Mouse (Mus musculus) lung, embryonic 15.5 days (tissue): ENCODE results near the gene 2210016L21Rik. TPM values are rescaled to one million over a fixed set of nuclear protein-coding genes. Genes with fewer than 3 reads are reported as not detected.

Experiments
- ATAC-seq: fragments of 200-750 bp; cut with Nextera tagmentation; 2 replicates; pipeline ENCODE4 v1.8.0; 2017; ENCODE audit warnings: moderate number of reproducible peaks, borderline replicate concordance; ENCODE audit not compliant: low FRiP score, low TSS enrichment; ENCODE audit errors: extremely low read depth
- H3K27ac ChIP-seq: fragments of 300-500 bp; sonication (generic); 2 replicates; pipeline ENCODE4 v1.5.1; 2015; ENCODE audit warnings: moderate library complexity, mild to moderate bottlenecking, inconsistent platforms
- H3K27me3 ChIP-seq: fragments of 300-500 bp; sonication (generic); 2 replicates; pipeline ENCODE4 v1.6.1; 2015; ENCODE audit warnings: inconsistent platforms
- H3K36me3 ChIP-seq: fragments of 300-500 bp; sonication (generic); 2 replicates; pipeline ENCODE4 v1.6.1; 2015; ENCODE audit warnings: inconsistent platforms
- H3K4me1 ChIP-seq: fragments of 300-500 bp; sonication (generic); 2 replicates; pipeline ENCODE4 v1.6.1; 2015; ENCODE audit warnings: inconsistent platforms
- H3K4me2 ChIP-seq: fragments of 300-500 bp; sonication (generic); 2 replicates; pipeline ENCODE4 v1.6.1; 2015; ENCODE audit warnings: inconsistent platforms, mild to moderate bottlenecking, moderate library complexity
- H3K4me3 ChIP-seq: fragments of 300-500 bp; sonication (generic); 2 replicates; pipeline ENCODE4 v1.5.1; 2015; ENCODE audit warnings: mild to moderate bottlenecking, inconsistent platforms
- H3K9ac ChIP-seq: fragments of 300-500 bp; sonication (generic); 2 replicates; pipeline ENCODE4 v1.6.1; 2015; ENCODE audit warnings: inconsistent platforms
- H3K9me3 ChIP-seq: fragments of 300-500 bp; sonication (generic); 2 replicates; pipeline ENCODE4 v1.6.1; 2016; ENCODE audit warnings: inconsistent platforms
- WGBS: fragments of 180-500 bp; shearing (Covaris S2); methylation state at CpG from one replicate; pipeline ENCODE4 v1.1.7; 2015; 5-methylcytosine and 5-hydroxymethylcytosine counted together
- polyA plus RNA-seq: library from polyadenylated mRNA; unstranded; fragments of >200 nt; fragmentation: Nextera tagmentation; extraction: Ambion mirVana; gene quantifications from 2 replicates; pipeline ENCODE4 v1.2.1, GENCODE M21; 2015

Gene 2210016L21Rik
- 47.1 and 49.3 TPM in 2 replicates for polyA plus RNA-seq

GRCm38 (mm10) chr5:114942074-114942765, at the start of gene 2210016L21Rik:
Gene 2210016L21Rik, plus strand, starts transcription at chr5:114942158.
- peaks cover 14% of the 10 kb centered on the region for H3K36me3 ChIP-seq
- under 1% methylated on average over 39 of the region's 39 CpGs for WGBS
- peaks cover 6% of the 10 kb centered on the region for H3K4me1 ChIP-seq
- H3K9me3 ChIP-seq, result no peaks in the 10 kb centered on the region
- ATAC-seq, result peak; percentile 89
- peak within 1 kb of the TSS; percentile 85 for H3K27ac ChIP-seq
- H3K4me2 ChIP-seq, result peak within 1 kb of the TSS; percentile 77
- peak within 1 kb of the TSS; percentile 95 for H3K9ac ChIP-seq
- no peaks in the 10 kb centered on the region for H3K27me3 ChIP-seq
- peak within 1 kb of the TSS; percentile 94 for H3K4me3 ChIP-seq

GRCm38 (mm10) chr5:114895542-114895941, 46.4 kb upstream of the 2210016L21Rik start:
- Histone ChIP-seq H3K27me3 (no peaks in the 10 kb centered on the region), H3K9ac (no peak overlapping the region), H3K36me3 (no peaks in the 10 kb centered on the region), H3K4me3 (no peak overlapping the region), H3K4me1 (peaks cover 13% of the 10 kb centered on the region; the same call in 1 of the 2 replicates), H3K27ac (no peak overlapping the region), H3K4me2 (no peak overlapping the region), H3K9me3 (no peaks in the 10 kb centered on the region)
- 70% methylated on average over 4 of the region's 4 CpGs for whole genome bisulfite sequencing
- no peak for ATAC-seq

DNA sequence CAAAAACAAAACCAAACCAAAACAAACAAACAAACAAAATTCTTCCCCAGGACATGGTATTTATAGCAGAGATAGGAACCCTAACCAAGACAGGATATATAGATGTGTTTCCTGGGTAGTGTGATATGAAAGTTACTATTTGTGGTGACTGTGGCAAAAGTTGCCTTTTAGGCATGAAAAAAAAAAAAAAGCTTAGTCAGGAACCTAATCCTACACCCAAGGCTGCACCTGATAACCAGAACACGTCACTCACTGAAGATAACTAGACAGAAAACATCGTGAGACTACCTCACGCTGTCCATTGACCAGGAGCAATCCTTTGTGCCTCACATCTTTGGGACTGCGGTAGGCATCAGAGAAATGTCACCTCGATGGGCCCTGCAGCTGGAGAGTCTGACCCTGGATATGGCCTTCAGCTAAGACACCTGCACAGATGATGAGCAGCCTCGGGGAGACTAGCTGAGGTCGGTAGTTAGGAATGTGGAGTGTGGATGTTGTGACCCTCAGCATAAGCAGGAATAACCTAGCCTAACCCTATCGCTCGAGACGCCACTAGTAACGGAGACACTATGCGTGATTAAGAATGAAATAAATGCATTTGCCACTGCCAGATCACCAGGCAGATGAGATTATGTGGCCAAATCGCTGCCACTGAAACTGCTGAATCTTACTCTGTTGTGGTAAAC, 45.1 kb upstream of the 2210016L21Rik start, which contains the start of gene Oasl2:
Gene Oasl2, plus strand, starts transcription at position 249 of the 686 bp plus-strand sequence.
- Histone ChIP-seq H3K9me3 (no peaks in the 10 kb centered on the region), H3K27ac (no peak within 1 kb of the TSS), H3K9ac (peak within 1 kb of the TSS; percentile 21; the same call in 1 of the 2 replicates), H3K4me1 (peaks cover 13% of the 10 kb centered on the region; the same call in 1 of the 2 replicates), H3K36me3 (no peaks in the 10 kb centered on the region), H3K27me3 (no peaks in the 10 kb centered on the region), H3K4me2 (peak within 1 kb of the TSS; percentile 49), H3K4me3 (peak within 1 kb of the TSS; percentile 32)
- ATAC-seq, result no peak
- 51% methylated on average over 13 of the region's 13 CpGs for WGBS

DNA sequence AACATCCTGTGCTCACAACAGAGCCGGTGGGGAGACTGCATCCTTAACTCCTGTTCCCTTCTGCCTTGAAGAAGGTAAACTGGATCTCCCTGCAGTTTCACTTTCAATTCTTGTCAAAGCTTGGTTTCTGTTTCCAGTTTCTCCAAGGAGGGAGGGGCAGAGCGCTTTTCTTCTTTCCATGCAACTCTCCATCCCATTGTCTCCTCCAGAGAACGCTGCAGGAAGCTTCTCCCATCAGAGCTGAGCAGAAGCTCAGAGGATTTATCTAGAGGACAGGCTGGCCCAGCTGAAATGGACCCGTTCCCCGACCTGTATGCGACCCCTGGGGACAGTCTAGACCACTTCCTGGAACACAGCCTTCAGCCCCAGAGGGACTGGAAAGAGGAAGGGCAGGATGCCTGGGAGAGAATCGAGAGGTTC, 44.6 kb upstream of the 2210016L21Rik start:
- Histone ChIP-seq H3K27ac (no peak overlapping the region), H3K4me3 (peak overlapping the region; percentile 32), H3K9me3 (no peaks in the 10 kb centered on the region), H3K27me3 (no peaks in the 10 kb centered on the region), H3K36me3 (no peaks in the 10 kb centered on the region), H3K4me2 (peak overlapping the region; percentile 49), H3K9ac (peak overlapping the region; percentile 21; the same call in 1 of the 2 replicates), H3K4me1 (peaks cover 13% of the 10 kb centered on the region; the same call in 1 of the 2 replicates)
- ATAC-seq, result no peak
- WGBS, result 8% methylated on average over 7 of the region's 7 CpGs

- H3K27ac ChIP-seq, result no peak overlapping the region
- H3K9ac ChIP-seq, result no peak overlapping the region
- H3K36me3 ChIP-seq, result no peaks in the 10 kb centered on the region
- no peak overlapping the region for H3K4me2 ChIP-seq
- no peak overlapping the region for H3K4me3 ChIP-seq
- H3K9me3 ChIP-seq, result no peaks in the 10 kb centered on the region
- no peak for ATAC-seq
- peaks cover 13% of the 10 kb centered on the region; the same call in 1 of the 2 replicates for H3K4me1 ChIP-seq
- no peaks in the 10 kb centered on the region for H3K27me3 ChIP-seq
- WGBS, result 66% methylated on average over 7 of the region's 7 CpGs
Measured at GRCm38 (mm10) chr5:114898857-114899256, 43.1 kb upstream of the 2210016L21Rik start.

- Histone ChIP-seq H3K4me2 (no peak overlapping the region), H3K4me3 (no peak overlapping the region), H3K4me1 (0 out of 2 replicates have a peak, but pooled peaks cover 5% of the 10 kb centered on the region), H3K9me3 (no peaks in the 10 kb centered on the region), H3K27me3 (no peaks in the 10 kb centered on the region), H3K27ac (no peak overlapping the region), H3K9ac (no peak overlapping the region), H3K36me3 (no peaks in the 10 kb centered on the region)
- no peak for ATAC-seq
- 33% methylated on average over 1 of the region's 1 CpGs for WGBS
Measured at GRCm38 (mm10) chr5:114902413-114902812, 39.5 kb upstream of the 2210016L21Rik start.

DNA sequence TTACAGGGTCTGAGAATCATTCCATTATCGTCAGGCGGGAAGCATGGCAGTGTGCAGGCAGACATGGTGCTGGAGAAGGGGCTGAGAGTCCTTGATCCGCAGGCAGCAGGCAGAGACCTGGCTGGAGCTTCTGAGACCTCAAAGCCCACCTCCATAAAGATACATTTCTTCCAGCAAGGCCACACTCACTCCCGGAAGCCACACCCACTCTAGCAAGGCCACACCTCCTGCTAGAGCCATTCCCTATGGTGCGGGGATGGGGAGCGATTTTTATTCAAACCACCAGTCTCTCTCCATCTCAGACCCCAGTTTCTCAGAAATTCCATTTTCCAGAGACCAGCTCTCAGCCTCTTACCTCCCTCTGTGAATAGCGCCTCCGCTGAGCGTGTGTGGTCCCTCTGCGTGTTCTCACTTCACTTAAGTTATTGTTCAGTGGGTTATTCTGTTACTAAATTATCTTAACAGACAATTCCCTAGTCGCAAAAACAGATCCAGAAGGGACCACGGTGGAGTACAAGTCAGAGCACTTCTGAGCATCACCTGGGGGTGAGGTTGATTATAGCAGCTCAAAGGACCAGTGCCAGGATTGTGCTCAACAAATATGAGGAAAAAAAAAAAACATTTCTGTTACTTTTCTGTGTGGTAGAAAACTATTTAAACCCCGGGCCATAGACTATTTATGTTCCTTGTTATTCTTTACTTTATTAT, 33.2 kb upstream of the 2210016L21Rik start:
- H3K4me2 ChIP-seq, result no peak overlapping the region

DNA sequence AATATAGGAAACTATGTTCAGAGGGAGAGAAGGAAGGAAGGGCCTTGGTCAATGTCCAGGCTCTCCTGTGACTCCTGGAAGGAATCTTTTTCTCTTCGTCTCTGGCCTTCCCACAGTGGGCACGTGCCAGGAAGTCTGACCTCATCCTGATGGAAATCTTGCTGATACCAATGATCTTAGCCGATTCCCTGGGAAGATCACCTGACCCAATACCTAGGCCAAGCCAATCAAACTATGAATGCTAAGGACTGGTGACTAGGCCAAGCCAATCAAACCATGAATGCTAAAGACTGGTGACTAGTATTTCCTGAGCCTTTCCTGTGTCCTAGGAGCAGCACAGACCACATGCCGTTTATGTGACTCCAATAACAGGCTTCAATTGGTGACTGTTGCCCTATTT, 28.3 kb upstream of the 2210016L21Rik start:
- no peaks in the 10 kb centered on the region for H3K9me3 ChIP-seq
- 57% methylated on average over 4 of the region's 4 CpGs for WGBS
- H3K4me3 ChIP-seq, result no peak overlapping the region
- no peaks in the 10 kb centered on the region for H3K4me1 ChIP-seq
- ATAC-seq, result no peak
- no peak overlapping the region for H3K27ac ChIP-seq
- no peak overlapping the region for H3K4me2 ChIP-seq
- H3K36me3 ChIP-seq, result no peaks in the 10 kb centered on the region
- no peaks in the 10 kb centered on the region for H3K27me3 ChIP-seq
- no peak overlapping the region for H3K9ac ChIP-seq

More for the DNA sequence above, 33.2 kb upstream of the 2210016L21Rik start:
- no peaks in the 10 kb centered on the region for H3K36me3 ChIP-seq
- no peak overlapping the region for H3K4me3 ChIP-seq
- no peak overlapping the region for H3K27ac ChIP-seq
- no peaks in the 10 kb centered on the region for H3K9me3 ChIP-seq
- no peak for ATAC-seq
- no peaks in the 10 kb centered on the region for H3K4me1 ChIP-seq
- no peaks in the 10 kb centered on the region for H3K27me3 ChIP-seq
- 51% methylated on average over 13 of the region's 13 CpGs for WGBS
- H3K9ac ChIP-seq, result no peak overlapping the region

DNA sequence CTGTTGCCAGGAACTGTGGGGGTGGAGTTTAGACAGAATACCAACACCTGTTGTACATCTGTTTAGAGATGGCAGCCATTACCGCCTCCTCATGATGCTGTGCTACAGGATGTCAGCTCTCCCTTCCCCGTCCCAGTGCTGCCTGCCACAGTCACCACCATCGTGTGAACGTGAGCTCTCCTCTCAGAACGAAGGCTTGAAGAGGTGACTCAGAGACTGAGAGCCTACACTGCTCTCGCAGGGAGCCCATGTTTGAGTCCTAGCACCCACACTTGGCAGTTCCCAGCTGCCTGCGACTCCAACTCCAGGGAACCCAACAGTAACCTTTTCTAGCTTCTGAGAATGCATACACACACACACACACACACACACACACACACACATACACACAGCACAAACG, 27.1 kb upstream of the 2210016L21Rik start:
- Histone ChIP-seq H3K4me1 (no peaks in the 10 kb centered on the region), H3K4me3 (no peak overlapping the region), H3K9me3 (no peaks in the 10 kb centered on the region), H3K27me3 (no peaks in the 10 kb centered on the region), H3K27ac (no peak overlapping the region), H3K4me2 (no peak overlapping the region), H3K9ac (no peak overlapping the region), H3K36me3 (no peaks in the 10 kb centered on the region)
- 57% methylated on average over 8 of the region's 8 CpGs for WGBS
- ATAC-seq, result no peak

DNA sequence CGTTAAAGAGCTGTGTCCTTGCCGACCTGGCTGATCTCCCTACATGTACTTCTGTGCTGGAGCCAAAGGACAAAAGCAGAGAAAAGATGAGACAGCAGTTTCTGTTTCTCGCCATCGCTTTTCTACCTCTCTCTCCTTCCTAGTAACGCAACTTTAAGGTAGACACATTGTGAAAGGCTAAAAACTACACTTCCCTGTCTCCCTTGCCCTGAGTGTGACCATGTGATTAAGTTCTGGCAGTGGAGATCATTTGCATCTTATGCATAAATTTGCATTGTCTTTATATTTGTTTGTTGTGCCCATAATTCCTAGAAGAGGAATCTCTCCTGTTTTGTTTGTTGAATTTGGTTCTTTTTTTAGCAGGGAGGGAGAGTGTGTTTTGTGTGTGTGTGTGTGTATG, 26.1 kb upstream of the 2210016L21Rik start:
- Histone ChIP-seq H3K36me3 (no peaks in the 10 kb centered on the region), H3K4me3 (no peak overlapping the region), H3K27me3 (no peaks in the 10 kb centered on the region), H3K4me1 (no peaks in the 10 kb centered on the region), H3K9me3 (no peaks in the 10 kb centered on the region), H3K27ac (no peak overlapping the region), H3K4me2 (no peak overlapping the region), H3K9ac (no peak overlapping the region)
- 68% methylated on average over 5 of the region's 5 CpGs for WGBS
- no peak for ATAC-seq

GRCm38 (mm10) chr5:114916777-114917176, 25.2 kb upstream of the 2210016L21Rik start:
- no peak for ATAC-seq
- Histone ChIP-seq H3K4me1 (no peaks in the 10 kb centered on the region), H3K4me2 (no peak overlapping the region), H3K27me3 (no peaks in the 10 kb centered on the region), H3K9ac (no peak overlapping the region), H3K27ac (no peak overlapping the region), H3K36me3 (no peaks in the 10 kb centered on the region), H3K4me3 (no peak overlapping the region), H3K9me3 (no peaks in the 10 kb centered on the region)
- 67% methylated on average over 4 of the region's 4 CpGs for WGBS
